Mouse (Mus musculus) intestine, embryonic 16.5 days (tissue): ENCODE data around the gene Mrc2. TPM values are rescaled to one million over a fixed set of nuclear protein-coding genes. Genes with fewer than 3 reads are reported as not detected.
A peak's percentile ranks its signal among the peaks of the same experiment; 100 is the strongest.

Source experiments
- ATAC-seq: fragments of 200-750 bp; cut with Nextera tagmentation; 2 replicates; pipeline ENCODE4 v1.8.0; 2017; ENCODE audit warnings: moderate TSS enrichment, moderate library complexity
- H3K27ac ChIP-seq: fragments of 300-500 bp; sonication (generic); 2 replicates; pipeline ENCODE4 v1.5.1; 2014; ENCODE audit warnings: mild to moderate bottlenecking, low read length
- H3K27me3 ChIP-seq: fragments of 300-500 bp; sonication (generic); replicated peaks from 2 replicates; pipeline ENCODE4 v1.6.1; 2014; ENCODE audit warnings: low read length, control low read depth, mixed read lengths; ENCODE audit not compliant: control insufficient read depth, insufficient read depth
- H3K36me3 ChIP-seq: fragments of 300-500 bp; sonication (generic); 2 replicates; pipeline ENCODE4 v1.6.1; 2014; ENCODE audit warnings: low read length, control low read depth; ENCODE audit not compliant: control insufficient read depth, insufficient read depth
- H3K4me1 ChIP-seq: fragments of 300-500 bp; sonication (generic); 2 replicates; pipeline ENCODE4 v1.6.1; 2014; ENCODE audit warnings: low read length, control low read depth, mixed read lengths; ENCODE audit not compliant: control insufficient read depth, insufficient read depth
- H3K4me2 ChIP-seq: fragments of 300-500 bp; sonication (generic); 2 replicates; pipeline ENCODE4 v1.6.1; 2014; ENCODE audit warnings: low read depth, low read length, control low read depth
- H3K4me3 ChIP-seq: fragments of 300-500 bp; sonication (generic); 2 replicates; pipeline ENCODE4 v1.5.1; 2014; ENCODE audit warnings: mild to moderate bottlenecking, low read length
- H3K9ac ChIP-seq: fragments of 300-500 bp; sonication (generic); 2 replicates; pipeline ENCODE4 v1.6.1; 2014; ENCODE audit warnings: low read depth, low read length
- H3K9me3 ChIP-seq: fragments of 300-500 bp; sonication (generic); 2 replicates; pipeline ENCODE4 v1.6.1; 2016; ENCODE audit warnings: low read length, control low read depth; ENCODE audit not compliant: control insufficient read depth
- WGBS: fragments of 180-500 bp; shearing (Covaris S2); extraction: QIAGEN DNeasy Blood & Tissue Kit; methylation state at CpG from one replicate; pipeline ENCODE4 v1.1.7; 2014; 5-methylcytosine and 5-hydroxymethylcytosine counted together
- polyA plus RNA-seq: library from polyadenylated mRNA; unstranded; fragments of >200 nt; fragmentation: Nextera tagmentation; extraction: Ambion mirVana; gene quantifications from 2 replicates; pipeline ENCODE4 v1.2.1, GENCODE M21; 2015

Mrc2 gene
- polyA plus RNA-seq, 1 experiment from 2014 or later = 6.9 TPM

GRCm38 (mm10) chr11:105316121-105316520 is 23.7 kb downstream of the Mrc2 start:
- Histone ChIP-seq H3K4me1 (peaks cover 20% of the 10 kb centered on the region), H3K9ac (no peak overlapping the region), H3K36me3 (no peaks in the 10 kb centered on the region), H3K4me2 (no peak overlapping the region), H3K27me3 (no peaks in the 10 kb centered on the region), H3K9me3 (no peaks in the 10 kb centered on the region), H3K4me3 (no peak overlapping the region), H3K27ac (no peak overlapping the region)
- ATAC-seq = no peak
- 93% methylated on average over 4 of the region's 4 CpGs for WGBS

- Histone ChIP-seq H3K36me3 (no peaks in the 10 kb centered on the region), H3K4me1 (peaks cover 8% of the 10 kb centered on the region), H3K9ac (no peak overlapping the region), H3K4me2 (no peak overlapping the region), H3K9me3 (no peaks in the 10 kb centered on the region), H3K27me3 (no peaks in the 10 kb centered on the region), H3K4me3 (no peak overlapping the region), H3K27ac (no peak overlapping the region)
- no peak for ATAC-seq
- WGBS = 90% methylated on average over 6 of the region's 6 CpGs
Measured at GRCm38 (mm10) chr11:105317769-105318168, 25.3 kb downstream of the Mrc2 start.

GRCm38 (mm10) chr11:105321090-105321489 is 28.6 kb downstream of the Mrc2 start:
- Histone ChIP-seq H3K9ac (no peak overlapping the region), H3K4me1 (no peaks in the 10 kb centered on the region), H3K9me3 (no peaks in the 10 kb centered on the region), H3K4me2 (no peak overlapping the region), H3K4me3 (no peak overlapping the region), H3K27me3 (no peaks in the 10 kb centered on the region), H3K36me3 (no peaks in the 10 kb centered on the region), H3K27ac (no peak overlapping the region)
- ATAC-seq = no peak
- WGBS = 60% methylated on average over 2 of the region's 2 CpGs

- H3K36me3 ChIP-seq = no peaks in the 10 kb centered on the region
Measured at GRCm38 (mm10) chr11:105323530-105323929, 31.1 kb downstream of the Mrc2 start.

GRCm38 (mm10) chr11:105327101-105327500 is 34.7 kb downstream of the Mrc2 start:
- no peak overlapping the region for H3K4me3 ChIP-seq
- no peak overlapping the region for H3K9ac ChIP-seq
- WGBS = 89% methylated on average over 3 of the region's 3 CpGs
- H3K27ac ChIP-seq = no peak overlapping the region
- no peaks in the 10 kb centered on the region for H3K27me3 ChIP-seq
- H3K4me1 ChIP-seq = 0 out of 2 replicates have a peak, but pooled peaks cover 4% of the 10 kb centered on the region
- H3K36me3 ChIP-seq = no peaks in the 10 kb centered on the region
- ATAC-seq = no peak
- no peak overlapping the region for H3K4me2 ChIP-seq
- H3K9me3 ChIP-seq = no peaks in the 10 kb centered on the region

More at GRCm38 (mm10) chr11:105323530-105323929, 31.1 kb downstream of the Mrc2 start:
- Histone ChIP-seq H3K9ac (no peak overlapping the region), H3K27me3 (no peaks in the 10 kb centered on the region), H3K4me3 (no peak overlapping the region), H3K4me1 (no peaks in the 10 kb centered on the region), H3K4me2 (no peak overlapping the region), H3K9me3 (no peaks in the 10 kb centered on the region), H3K27ac (no peak overlapping the region)
- no peak for ATAC-seq
- WGBS = 81% methylated on average over 5 of the region's 5 CpGs

GRCm38 (mm10) chr11:105329962-105330361 is 37.5 kb downstream of the Mrc2 start:
- Histone ChIP-seq H3K4me3 (no peak overlapping the region), H3K4me1 (0 out of 2 replicates have a peak, but pooled peaks cover 4% of the 10 kb centered on the region), H3K9me3 (no peaks in the 10 kb centered on the region), H3K27ac (no peak overlapping the region), H3K27me3 (no peaks in the 10 kb centered on the region), H3K9ac (no peak overlapping the region), H3K36me3 (no peaks in the 10 kb centered on the region), H3K4me2 (no peak overlapping the region)
- ATAC-seq = no peak
- 72% methylated on average over 9 of the region's 9 CpGs for WGBS

- no peaks in the 10 kb centered on the region for H3K27me3 ChIP-seq
- H3K4me1 ChIP-seq = 0 out of 2 replicates have a peak, but pooled peaks cover 4% of the 10 kb centered on the region
- H3K9me3 ChIP-seq = no peaks in the 10 kb centered on the region
- WGBS = 81% methylated on average over 3 of the region's 3 CpGs
- no peak overlapping the region for H3K4me3 ChIP-seq
- ATAC-seq = no peak
- H3K4me2 ChIP-seq = no peak overlapping the region
- no peaks in the 10 kb centered on the region for H3K36me3 ChIP-seq
- no peak overlapping the region for H3K27ac ChIP-seq
- no peak overlapping the region for H3K9ac ChIP-seq
Measured at GRCm38 (mm10) chr11:105331129-105331528, 38.7 kb downstream of the Mrc2 start.

- Histone ChIP-seq H3K9ac (no peak overlapping the region), H3K9me3 (no peaks in the 10 kb centered on the region), H3K4me3 (no peak overlapping the region), H3K27me3 (no peaks in the 10 kb centered on the region), H3K27ac (no peak overlapping the region), H3K4me2 (no peak overlapping the region), H3K4me1 (0 out of 2 replicates have a peak, but pooled peaks cover 4% of the 10 kb centered on the region), H3K36me3 (no peaks in the 10 kb centered on the region)
- ATAC-seq = peak; percentile 23; the same call in 1 of the 2 replicates
- WGBS = 35% methylated on average over 10 of the region's 10 CpGs
Measured at GRCm38 (mm10) chr11:105331732-105332131, 39.3 kb downstream of the Mrc2 start.

- H3K9me3 ChIP-seq = no peaks in the 10 kb centered on the region
- H3K4me2 ChIP-seq = no peak overlapping the region
- no peak for ATAC-seq
- H3K4me1 ChIP-seq = 0 out of 2 replicates have a peak, but pooled peaks cover 4% of the 10 kb centered on the region
- 65% methylated on average over 8 of the region's 8 CpGs for WGBS
- H3K4me3 ChIP-seq = no peak overlapping the region
- no peaks in the 10 kb centered on the region for H3K36me3 ChIP-seq
- H3K27me3 ChIP-seq = no peaks in the 10 kb centered on the region
- H3K9ac ChIP-seq = no peak overlapping the region
- no peak overlapping the region for H3K27ac ChIP-seq
Measured at GRCm38 (mm10) chr11:105332468-105332867, 40.0 kb downstream of the Mrc2 start.
